Mouse (Mus musculus) G1E-ER4 (cell line): ENCODE results near the gene Snurf. TPM values are rescaled to one million over a fixed set of nuclear protein-coding genes. Genes with fewer than 3 reads are reported as not detected.
A peak's percentile ranks its signal among the peaks of the same experiment; 100 is the strongest.

Source experiments
- GATA1 ChIP-seq: IDR thresholded peaks from one replicate; pipeline ENCODE4 v1.8.0; 2012; ENCODE audit warnings: low read length, inconsistent platforms
- polyA plus RNA-seq: library from polyadenylated mRNA; stranded (reverse); fragments of >175 nt; gene quantifications from 2 replicates; pipeline ENCODE4 v1.2.3, GENCODE M21; 2012

Snurf gene
- polyA plus RNA-seq, result not detected in 2 replicates

- no peak for TF ChIP-seq GATA1
Measured at GRCm38 (mm10) chr7:60004606-60005330, at the start of gene Snurf, which contains the start of gene Gm38393. Gene Snurf, minus strand, starts transcription at chr7:60005049. Gene Gm38393, minus strand, starts transcription at chr7:60005064.

GRCm38 (mm10) chr7:60047481-60048201 lies 42.8 kb upstream of the Snurf start:
- no peak for TF ChIP-seq GATA1

GRCm38 (mm10) chr7:60013186-60013585 lies 8.3 kb upstream of the Snurf start:
- no peak for TF ChIP-seq GATA1

GRCm38 (mm10) chr7:60007727-60008360 lies 3.0 kb upstream of the Snurf start:
- no peak for TF ChIP-seq GATA1

- no peak for TF ChIP-seq GATA1
Measured at GRCm38 (mm10) chr7:60006262-60006661, 1.4 kb upstream of the Snurf start.

GRCm38 (mm10) chr7:60003921-60004605 lies 786 bp downstream of the Snurf start:
- no peak for TF ChIP-seq GATA1

GRCm38 (mm10) chr7:60003006-60003865 lies 1.6 kb downstream of the Snurf start:
- peak; percentile 7 for TF ChIP-seq GATA1

- no peak for TF ChIP-seq GATA1
Measured at GRCm38 (mm10) chr7:59978646-59979045, 26.2 kb downstream of the Snurf start.

Other genes starting within 250 kb of the Snurf start
- 60.8 and 104 TPM in 2 replicates for gene Gm38393, start within 50 bp of the Snurf start, polyA plus RNA-seq
- 207 and 265 TPM in 2 replicates for gene Snrpn, start 135.2 kb upstream of the Snurf start, polyA plus RNA-seq